In the genomic region with DNA sequence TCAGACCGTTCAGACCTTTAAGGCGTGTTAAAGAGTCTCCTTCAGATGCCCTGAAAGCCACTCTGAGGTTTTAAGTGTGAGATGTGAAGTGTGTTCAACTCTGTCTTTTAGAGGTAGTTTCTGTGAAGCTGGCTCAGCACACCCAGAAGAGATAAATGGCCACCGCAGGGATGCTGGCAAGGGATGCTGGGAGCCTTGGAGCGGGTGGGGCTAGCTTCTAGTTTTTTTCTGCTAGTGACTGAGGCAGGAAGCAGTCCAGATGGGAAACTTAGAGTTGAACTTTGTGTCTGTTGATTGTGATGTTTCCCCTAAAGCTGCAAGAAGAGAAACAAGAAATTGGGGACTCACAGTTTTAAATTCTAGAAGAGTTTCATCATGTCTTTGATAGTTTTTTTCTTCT, we compare ENCODE assay signal across 16 mouse cellular contexts.
DNase-seq lines count a peak whose midpoint lies in the region; ATAC-seq and TF ChIP-seq lines count a peak whose summit lies in the region.
"Had no signal": no experiment of that assay in that cellular context is flagged by ENCODE, and none has a peak within 500 bp of the region (broad histone marks: within the 10 kb centered on the region; RNA-seq: fewer than 3 reads in every experiment).

No protein-coding gene starts in this region.

- H3K27me3 ChIP-seq in forebrain, embryonic 12.5 days: peaks cover 8% of the 10 kb centered on the region
- H3K27me3 ChIP-seq in forebrain, postnatal 0 days (ENCODE audit: insufficient read depth, low read length): no peaks in the 10 kb centered on the region
- H3K27me3 ChIP-seq in hindbrain, embryonic 15.5 days: no peaks in the 10 kb centered on the region
- peaks cover 7% of the 10 kb centered on the region; the same call in 1 of the 2 replicates for H3K27me3 ChIP-seq in hindbrain, embryonic 12.5 days
- H3K27me3 ChIP-seq in midbrain, embryonic 10.5 days (ENCODE audit: low read depth, poor library complexity, severe bottlenecking): peaks cover 62% of the 10 kb centered on the region
- peaks cover 20% of the 10 kb centered on the region for H3K27me3 ChIP-seq in midbrain, embryonic 14.5 days (ENCODE audit: control insufficient read depth, insufficient read depth, low read length)
- H3K27me3 ChIP-seq: intestine, embryonic 15.5 days had no signal

- peaks cover 20% of the 10 kb centered on the region for H3K4me1 ChIP-seq in forebrain, embryonic 12.5 days
- H3K4me1 ChIP-seq in forebrain, postnatal 0 days (ENCODE audit: insufficient read depth): no peaks in the 10 kb centered on the region
- peaks cover 14% of the 10 kb centered on the region for H3K4me1 ChIP-seq in hindbrain, embryonic 15.5 days (replicated peaks)
- H3K4me1 ChIP-seq in hindbrain, embryonic 12.5 days: peaks cover 12% of the 10 kb centered on the region
- peaks cover 33% of the 10 kb centered on the region for H3K4me1 ChIP-seq in midbrain, embryonic 10.5 days
- H3K4me1 ChIP-seq in midbrain, embryonic 14.5 days (ENCODE audit: control insufficient read depth, insufficient read depth, low read length): 0 out of 2 replicates have a peak, but pooled peaks cover 2% of the 10 kb centered on the region

- no peaks in the 10 kb centered on the region for H3K9me3 ChIP-seq in forebrain, embryonic 12.5 days
- H3K9me3 ChIP-seq in forebrain, postnatal 0 days (ENCODE audit: low read length): no peaks in the 10 kb centered on the region
- no peaks in the 10 kb centered on the region for H3K9me3 ChIP-seq in hindbrain, embryonic 15.5 days
- H3K9me3 ChIP-seq in hindbrain, embryonic 12.5 days (replicated peaks): no peaks in the 10 kb centered on the region
- H3K9me3 ChIP-seq in midbrain, embryonic 10.5 days (replicated peaks): no peaks in the 10 kb centered on the region
- no peaks in the 10 kb centered on the region for H3K9me3 ChIP-seq in midbrain, embryonic 14.5 days (ENCODE audit: control insufficient read depth, low read length)
- H3K9me3 ChIP-seq: intestine, embryonic 15.5 days; midbrain, embryonic 13.5 days had no signal

- ATAC-seq in forebrain, embryonic 12.5 days (ENCODE audit: low FRiP score): no peak
- no peak for ATAC-seq in forebrain, postnatal 0 days
- ATAC-seq in hindbrain, embryonic 15.5 days (ENCODE audit: low FRiP score, low read depth): no peak
- ATAC-seq in hindbrain, embryonic 12.5 days (ENCODE audit: low FRiP score): no peak
- ATAC-seq in midbrain, embryonic 14.5 days (ENCODE audit: low FRiP score, low TSS enrichment): no peak
- ATAC-seq: forebrain, embryonic 16.5 days; intestine, embryonic 15.5 days; midbrain, embryonic 13.5 days had no signal

- no peaks in the 10 kb centered on the region for H3K36me3 ChIP-seq in forebrain, embryonic 12.5 days (replicated peaks)
- no peaks in the 10 kb centered on the region for H3K36me3 ChIP-seq in forebrain, postnatal 0 days (ENCODE audit: insufficient read depth)
- H3K36me3 ChIP-seq in hindbrain, embryonic 15.5 days: no peaks in the 10 kb centered on the region
- H3K36me3 ChIP-seq in hindbrain, embryonic 12.5 days: no peaks in the 10 kb centered on the region
- H3K36me3 ChIP-seq in midbrain, embryonic 10.5 days: no peaks in the 10 kb centered on the region
- H3K36me3 ChIP-seq in midbrain, embryonic 14.5 days (ENCODE audit: control insufficient read depth, insufficient read depth, low read length): no peaks in the 10 kb centered on the region
- H3K36me3 ChIP-seq: intestine, embryonic 15.5 days; midbrain, embryonic 13.5 days had no signal

- no peak overlapping the region for H3K9ac ChIP-seq in forebrain, embryonic 12.5 days
- H3K9ac ChIP-seq in forebrain, postnatal 0 days: no peak overlapping the region
- H3K9ac ChIP-seq in hindbrain, embryonic 15.5 days: no peak overlapping the region
- no peak overlapping the region for H3K9ac ChIP-seq in hindbrain, embryonic 12.5 days
- H3K9ac ChIP-seq in midbrain, embryonic 14.5 days (replicated peaks; ENCODE audit: low read length): no peak overlapping the region
- H3K9ac ChIP-seq: intestine, embryonic 15.5 days; liver, embryonic 14.5 days; midbrain, embryonic 13.5 days had no signal

- H3K4me2 ChIP-seq in forebrain, embryonic 12.5 days: no peak overlapping the region
- no peak overlapping the region for H3K4me2 ChIP-seq in forebrain, postnatal 0 days (ENCODE audit: low read depth)
- peak overlapping the region; percentile 14; the same call in 1 of the 2 replicates for H3K4me2 ChIP-seq in hindbrain, embryonic 15.5 days
- H3K4me2 ChIP-seq in hindbrain, embryonic 12.5 days (replicated peaks): no peak overlapping the region
- H3K4me2 ChIP-seq in midbrain, embryonic 14.5 days (ENCODE audit: low read length): no peak overlapping the region

- no peak for TF ChIP-seq CTCF in forebrain, postnatal 0 days (IDR thresholded peaks at IDR 0.05; ENCODE audit: low read depth)

- WGBS in forebrain, embryonic 12.5 days: 45% methylated on average over 4 of the region's 4 CpGs
- 40% methylated on average over 4 of the region's 4 CpGs for WGBS in forebrain, postnatal 0 days
- WGBS in hindbrain, embryonic 15.5 days: 37% methylated on average over 4 of the region's 4 CpGs
- WGBS in hindbrain, embryonic 12.5 days: 49% methylated on average over 4 of the region's 4 CpGs
- WGBS in midbrain, embryonic 10.5 days: 43% methylated on average over 4 of the region's 4 CpGs
- 37% methylated on average over 4 of the region's 4 CpGs for WGBS in midbrain, embryonic 14.5 days

- H3K4me3 ChIP-seq in forebrain, embryonic 12.5 days (replicated peaks): no peak overlapping the region
- H3K4me3 ChIP-seq in forebrain, postnatal 0 days (ENCODE audit: low read depth, low read length): no peak overlapping the region
- H3K4me3 ChIP-seq in hindbrain, embryonic 15.5 days: no peak overlapping the region
- no peak overlapping the region for H3K4me3 ChIP-seq in hindbrain, embryonic 12.5 days
- no peak overlapping the region for H3K4me3 ChIP-seq in midbrain, embryonic 10.5 days
- no peak overlapping the region for H3K4me3 ChIP-seq in midbrain, embryonic 14.5 days (replicated peaks; ENCODE audit: low read depth, low read length)

- DNase-seq in forebrain, postnatal 0 days: no peak
- DNase-seq in midbrain, embryonic 10.5 days (ENCODE audit: low spot score): peak; percentile 24
- no peak for DNase-seq in midbrain, embryonic 14.5 days
- peak; percentile 29 for DNase-seq in heart, postnatal 4 days
- DNase-seq in right cerebral cortex, adult 2 months (ENCODE audit: low spot score in 2 of 2): no peak
- DNase-seq: B cell, adult 2 months; cerebellum, adult 2 months; kidney, postnatal 14 days; right cerebral cortex, postnatal 25 days had no signal

- peak overlapping the region; percentile 31; the same call in 1 of the 2 replicates for H3K27ac ChIP-seq in forebrain, embryonic 12.5 days
- no peak overlapping the region for H3K27ac ChIP-seq in forebrain, postnatal 0 days (ENCODE audit: low read depth, low read length)
- H3K27ac ChIP-seq in hindbrain, embryonic 15.5 days (replicated peaks): no peak overlapping the region
- H3K27ac ChIP-seq in hindbrain, embryonic 12.5 days: no peak overlapping the region
- H3K27ac ChIP-seq in midbrain, embryonic 10.5 days (replicated peaks): no peak overlapping the region
- no peak overlapping the region for H3K27ac ChIP-seq in midbrain, embryonic 14.5 days (replicated peaks; ENCODE audit: low read depth, low read length)
- H3K27ac ChIP-seq: intestine, embryonic 15.5 days; liver, embryonic 14.5 days; midbrain, embryonic 13.5 days had no signal

Comparison
In these comparisons a context has a peak if more than half of its experiments do, and no peak if none do; other contexts are left out.
1. DNase-seq: peak in midbrain, embryonic 10.5 days (single experiment) and heart, postnatal 4 days (single experiment); none in forebrain, postnatal 0 days (single experiment), midbrain, embryonic 14.5 days (single experiment) and right cerebral cortex, adult 2 months (0 of 2).